Mouse (Mus musculus): ENCODE data around the gene Cdh23.

GRCm38 (mm10) chr10:60296027-60296426, 400.3 kb downstream of the Cdh23 start:
- TF ChIP-seq CTCF (IDR thresholded peaks at IDR 0.05; ENCODE audit: control insufficient read depth, insufficient read depth, insufficient read length) (no peak), MAX (IDR thresholded peaks at IDR 0.05) (no peak), USF1 (IDR thresholded peaks at IDR 0.05; ENCODE audit: low read depth) (no peak)

Measured in C2C12 (cell line).